Mouse (Mus musculus) kidney, embryonic 16.5 days (tissue): ENCODE results near the gene Ncoa3. TPM values are rescaled to one million over a fixed set of nuclear protein-coding genes. Genes with fewer than 3 reads are reported as not detected.

Source experiments
- ATAC-seq: fragments of 200-750 bp; cut with Nextera tagmentation; 2 replicates; pipeline ENCODE4 v1.8.0; 2017; ENCODE audit warnings: moderate TSS enrichment; ENCODE audit not compliant: low FRiP score, low TSS enrichment
- H3K27ac ChIP-seq: fragments of 300-500 bp; sonication (generic); 2 replicates; pipeline ENCODE4 v1.5.1; 2014; ENCODE audit warnings: low read length
- H3K27me3 ChIP-seq: fragments of 300-500 bp; sonication (generic); 2 replicates; pipeline ENCODE4 v1.6.1; 2014; ENCODE audit warnings: low read length, control low read depth, mixed read lengths; ENCODE audit not compliant: insufficient read depth
- H3K36me3 ChIP-seq: fragments of 300-500 bp; sonication (generic); 2 replicates; pipeline ENCODE4 v1.6.1; 2014; ENCODE audit warnings: low read length, control low read depth, mixed read lengths; ENCODE audit not compliant: insufficient read depth
- H3K4me1 ChIP-seq: fragments of 300-500 bp; sonication (generic); 2 replicates; pipeline ENCODE4 v1.6.1; 2014; ENCODE audit warnings: low read length, control low read depth, mixed read lengths; ENCODE audit not compliant: insufficient read depth
- H3K4me2 ChIP-seq: fragments of 300-500 bp; sonication (generic); replicated peaks from 2 replicates; pipeline ENCODE4 v1.6.1; 2014; ENCODE audit warnings: low read depth, low read length
- H3K4me3 ChIP-seq: fragments of 300-500 bp; sonication (generic); 2 replicates; pipeline ENCODE4 v1.5.1; 2014; ENCODE audit warnings: mild to moderate bottlenecking, low read length
- H3K9ac ChIP-seq: fragments of 300-500 bp; sonication (generic); replicated peaks from 2 replicates; pipeline ENCODE4 v1.6.1; 2014; ENCODE audit warnings: low read length
- H3K9me3 ChIP-seq: fragments of 300-500 bp; sonication (generic); 2 replicates; pipeline ENCODE4 v1.6.1; 2016; ENCODE audit warnings: low read length, control low read depth
- WGBS: fragments of 180-500 bp; shearing (Covaris S2); extraction: QIAGEN DNeasy Blood & Tissue Kit; methylation state at CpG from one replicate; pipeline ENCODE4 v1.1.7; 2014; 5-methylcytosine and 5-hydroxymethylcytosine counted together
- polyA plus RNA-seq: library from polyadenylated mRNA; unstranded; fragments of >200 nt; fragmentation: Nextera tagmentation; extraction: Ambion mirVana; gene quantifications from 2 replicates; pipeline ENCODE4 v1.2.1, GENCODE M21; 2015

The Ncoa3 gene
- polyA plus RNA-seq, 1 experiment from 2014 or later = 19.1 TPM

GRCm38 (mm10) chr2:165955386-165955785 lies 37.0 kb upstream of the Ncoa3 start:
- Histone ChIP-seq H3K4me3 (no peak overlapping the region), H3K36me3 (no peaks in the 10 kb centered on the region), H3K9ac (no peak overlapping the region), H3K27me3 (no peaks in the 10 kb centered on the region), H3K27ac (peak overlapping the region; percentile 80), H3K4me2 (no peak overlapping the region), H3K9me3 (no peaks in the 10 kb centered on the region), H3K4me1 (peaks cover 20% of the 10 kb centered on the region)
- WGBS = 69% methylated on average over 8 of the region's 8 CpGs
- no peak for ATAC-seq

GRCm38 (mm10) chr2:165956096-165956740 lies 36.2 kb upstream of the Ncoa3 start:
- ATAC-seq = no peak
- Histone ChIP-seq H3K9me3 (no peaks in the 10 kb centered on the region), H3K4me1 (peaks cover 20% of the 10 kb centered on the region), H3K4me2 (no peak overlapping the region), H3K9ac (no peak overlapping the region), H3K27me3 (no peaks in the 10 kb centered on the region), H3K27ac (no peak overlapping the region), H3K36me3 (no peaks in the 10 kb centered on the region), H3K4me3 (no peak overlapping the region)
- WGBS = 69% methylated on average over 7 of the region's 7 CpGs

DNA sequence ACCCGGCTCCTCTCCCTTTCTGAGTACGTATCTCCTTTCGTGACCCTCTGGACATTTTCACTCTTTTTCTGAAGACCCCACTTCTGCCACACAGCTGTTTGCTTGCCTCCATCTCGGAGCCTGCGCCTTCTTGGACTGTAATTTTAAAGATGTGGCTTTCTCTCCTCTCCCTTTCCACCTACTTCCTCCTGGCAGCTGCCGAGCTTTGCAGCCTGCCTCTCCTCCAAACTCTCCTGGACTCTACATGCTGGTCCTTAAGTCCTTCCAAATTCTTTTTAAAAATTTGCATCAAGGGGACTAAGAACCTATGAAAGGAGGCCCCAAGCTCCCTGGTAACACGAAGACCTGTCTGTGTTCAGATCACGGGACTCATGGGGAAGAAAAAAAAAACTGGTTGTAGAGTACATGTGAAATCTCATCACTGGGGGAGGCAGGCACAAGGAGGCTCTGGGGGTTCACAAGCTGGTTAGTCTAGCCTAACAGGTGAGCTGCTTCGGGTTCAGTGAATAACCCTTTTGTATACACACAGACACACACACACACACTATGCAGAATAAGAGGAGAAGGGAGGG lies 35.1 kb upstream of the Ncoa3 start:
- Histone ChIP-seq H3K27ac (no peak overlapping the region), H3K4me2 (no peak overlapping the region), H3K36me3 (no peaks in the 10 kb centered on the region), H3K9me3 (no peaks in the 10 kb centered on the region), H3K9ac (0 out of 2 replicates have a peak overlapping the region, but pooled peaks have one; percentile 10), H3K27me3 (no peaks in the 10 kb centered on the region), H3K4me1 (peaks cover 20% of the 10 kb centered on the region), H3K4me3 (no peak overlapping the region)
- WGBS = 66% methylated on average over 9 of the region's 9 CpGs
- no peak for ATAC-seq

GRCm38 (mm10) chr2:165958556-165958955 lies 33.9 kb upstream of the Ncoa3 start:
- ATAC-seq = no peak
- 77% methylated on average over 6 of the region's 6 CpGs for WGBS

GRCm38 (mm10) chr2:165960695-165961094 lies 31.7 kb upstream of the Ncoa3 start:
- Histone ChIP-seq H3K4me3 (no peak overlapping the region), H3K9ac (no peak overlapping the region), H3K9me3 (no peaks in the 10 kb centered on the region), H3K4me1 (peaks cover 6% of the 10 kb centered on the region), H3K27ac (no peak overlapping the region), H3K36me3 (no peaks in the 10 kb centered on the region), H3K4me2 (no peak overlapping the region), H3K27me3 (no peaks in the 10 kb centered on the region)
- WGBS = 83% methylated on average over 3 of the region's 3 CpGs
- ATAC-seq = no peak

More at GRCm38 (mm10) chr2:165958556-165958955, 33.9 kb upstream of the Ncoa3 start:
- no peak overlapping the region for H3K4me2 ChIP-seq
- H3K4me1 ChIP-seq = peaks cover 20% of the 10 kb centered on the region
- H3K9ac ChIP-seq = no peak overlapping the region
- no peaks in the 10 kb centered on the region for H3K27me3 ChIP-seq
- H3K27ac ChIP-seq = no peak overlapping the region
- H3K36me3 ChIP-seq = no peaks in the 10 kb centered on the region
- no peaks in the 10 kb centered on the region for H3K9me3 ChIP-seq
- H3K4me3 ChIP-seq = no peak overlapping the region

GRCm38 (mm10) chr2:165962824-165963223 lies 29.6 kb upstream of the Ncoa3 start:
- 79% methylated on average over 5 of the region's 5 CpGs for WGBS

GRCm38 (mm10) chr2:165964121-165964520 lies 28.3 kb upstream of the Ncoa3 start:
- Histone ChIP-seq H3K27ac (peak overlapping the region; percentile 44), H3K27me3 (no peaks in the 10 kb centered on the region), H3K4me1 (peaks cover 5% of the 10 kb centered on the region), H3K9ac (no peak overlapping the region), H3K36me3 (no peaks in the 10 kb centered on the region), H3K4me2 (no peak overlapping the region), H3K4me3 (no peak overlapping the region), H3K9me3 (no peaks in the 10 kb centered on the region)
- ATAC-seq = 0 out of 2 replicates have a peak, but pooled peaks have one; percentile 50
- WGBS = 13% methylated on average over 4 of the region's 4 CpGs

More at GRCm38 (mm10) chr2:165962824-165963223, 29.6 kb upstream of the Ncoa3 start:
- no peaks in the 10 kb centered on the region for H3K9me3 ChIP-seq
- no peaks in the 10 kb centered on the region for H3K27me3 ChIP-seq
- no peak overlapping the region for H3K9ac ChIP-seq
- H3K4me1 ChIP-seq = no peaks in the 10 kb centered on the region; the same call in 1 of the 2 replicates
- H3K4me2 ChIP-seq = no peak overlapping the region
- H3K4me3 ChIP-seq = no peak overlapping the region
- no peaks in the 10 kb centered on the region for H3K36me3 ChIP-seq
- no peak for ATAC-seq
- H3K27ac ChIP-seq = no peak overlapping the region

GRCm38 (mm10) chr2:165967076-165967475 lies 25.4 kb upstream of the Ncoa3 start:
- WGBS = 82% methylated on average over 2 of the region's 2 CpGs
- Histone ChIP-seq H3K4me2 (no peak overlapping the region), H3K9me3 (no peaks in the 10 kb centered on the region), H3K27ac (no peak overlapping the region), H3K27me3 (no peaks in the 10 kb centered on the region), H3K36me3 (no peaks in the 10 kb centered on the region), H3K9ac (no peak overlapping the region), H3K4me3 (no peak overlapping the region), H3K4me1 (peaks cover 5% of the 10 kb centered on the region)
- ATAC-seq = no peak

- H3K36me3 ChIP-seq = no peaks in the 10 kb centered on the region
- no peaks in the 10 kb centered on the region for H3K27me3 ChIP-seq
- H3K9me3 ChIP-seq = no peaks in the 10 kb centered on the region
- ATAC-seq = no peak
- H3K4me1 ChIP-seq = peaks cover 5% of the 10 kb centered on the region
- no peak overlapping the region for H3K4me3 ChIP-seq
- no peak overlapping the region for H3K4me2 ChIP-seq
- no peak overlapping the region for H3K9ac ChIP-seq
- no peak overlapping the region for H3K27ac ChIP-seq
- WGBS = 68% methylated on average over 6 of the region's 6 CpGs
These were observed 24.4 kb upstream of the Ncoa3 start for GRCm38 (mm10) chr2:165967823-165968555.

DNA sequence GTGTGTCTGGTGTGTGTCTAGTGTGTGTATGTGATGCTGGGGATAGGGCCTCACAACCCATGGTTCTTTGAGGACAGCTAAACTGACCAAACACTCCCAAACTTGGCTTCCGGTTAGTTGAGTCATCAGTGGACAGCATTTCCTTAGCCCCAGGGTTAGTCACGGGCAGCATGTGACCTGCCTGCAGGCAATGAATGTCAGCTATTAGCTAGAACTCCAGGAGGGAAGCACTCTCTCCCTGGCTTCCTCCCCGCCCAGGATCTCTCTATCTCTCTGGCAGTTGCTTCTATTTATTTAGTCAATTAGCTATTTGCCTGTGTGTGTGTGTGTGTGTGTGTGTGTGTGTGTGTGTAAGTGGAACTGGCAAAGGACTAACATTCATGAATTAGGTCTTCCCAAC lies 23.6 kb upstream of the Ncoa3 start:
- Histone ChIP-seq H3K27me3 (no peaks in the 10 kb centered on the region), H3K9ac (no peak overlapping the region), H3K36me3 (no peaks in the 10 kb centered on the region), H3K4me3 (no peak overlapping the region), H3K4me1 (peaks cover 5% of the 10 kb centered on the region), H3K9me3 (no peaks in the 10 kb centered on the region), H3K27ac (no peak overlapping the region), H3K4me2 (no peak overlapping the region)
- ATAC-seq = peak; percentile 62
- 37% methylated on average over 3 of the region's 3 CpGs for WGBS
